Mouse (Mus musculus): ENCODE data around the gene Bcl2l12. TPM values are rescaled to one million over a fixed set of nuclear protein-coding genes. Genes with fewer than 3 reads are reported as not detected.

The Bcl2l12 gene
- total RNA-seq, 2 experiments from 2014 or later: 10.2 to 11.2 TPM

DNA sequence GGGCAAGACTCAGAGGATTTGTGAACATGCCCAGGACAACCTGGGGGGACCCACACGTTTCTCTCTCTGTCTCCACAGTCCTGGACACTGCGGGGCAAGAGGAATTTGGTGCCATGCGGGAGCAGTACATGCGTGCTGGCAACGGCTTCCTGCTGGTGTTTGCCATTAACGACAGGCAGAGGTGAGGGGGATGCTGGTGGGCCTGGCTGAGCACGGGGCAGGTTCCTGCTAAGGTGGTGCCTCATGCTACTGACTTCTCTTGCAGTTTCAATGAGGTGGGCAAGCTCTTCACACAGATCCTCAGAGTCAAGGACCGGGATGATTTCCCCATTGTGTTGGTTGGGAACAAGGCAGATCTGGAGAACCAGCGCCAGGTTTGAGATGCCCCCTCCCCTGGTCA, 21.7 kb upstream of the Bcl2l12 start:
- intact Hi-C loops (cut with DNase I): loop anchor here (2.0 to 5.0 kb wide), 2 partner anchors 33 to 38 kb away; partner anchors contain the start of gene Prr12
- no peak for DNase-seq (ENCODE audit: low spot score)

GRCm38 (mm10) chr7:45019031-45019571, 20.6 kb upstream of the Bcl2l12 start:
- intact Hi-C loops (cut with DNase I): no loop called here
- peak; percentile 83 for DNase-seq (ENCODE audit: low spot score)

DNA sequence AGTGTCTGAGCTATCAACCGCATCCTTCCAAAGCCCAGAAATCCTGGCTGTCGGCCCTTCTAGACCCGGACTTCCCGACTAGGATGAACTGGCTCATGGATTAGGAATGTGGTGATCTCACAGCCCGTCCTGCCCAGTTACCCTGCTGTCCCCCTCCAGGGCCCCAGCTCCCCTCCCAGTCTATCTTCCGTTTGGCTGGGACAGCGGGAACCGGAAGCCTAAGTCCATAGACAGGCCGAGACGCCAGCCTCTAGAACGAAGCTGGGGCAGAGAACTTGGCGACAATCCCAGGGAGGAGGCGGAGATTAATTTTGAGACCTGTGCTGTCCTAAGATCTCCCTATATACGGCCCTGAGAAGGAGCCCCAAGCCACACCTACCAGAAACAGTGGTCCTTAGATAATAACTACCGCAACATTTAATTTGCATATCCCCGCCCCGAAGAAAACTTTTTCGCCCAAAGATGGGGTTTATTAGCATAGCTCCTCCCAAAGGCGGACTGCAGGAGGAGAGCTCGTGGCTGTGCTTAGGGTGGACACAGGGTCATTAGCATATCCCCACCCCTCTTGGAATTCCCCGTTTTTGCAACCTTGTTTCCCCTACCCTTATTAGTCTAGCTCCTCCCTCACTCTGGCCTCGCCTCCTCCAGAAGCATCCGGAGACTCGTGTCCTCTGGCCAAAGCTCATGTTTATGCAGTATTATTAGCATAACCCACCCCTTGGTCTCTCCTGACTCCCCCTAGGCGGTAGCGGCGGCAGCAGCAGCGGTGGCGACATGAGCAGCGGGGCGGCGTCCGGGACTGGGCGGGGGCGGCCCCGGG, 18.9 kb upstream of the Bcl2l12 start, which contains the start of gene Rras:
Rras (plus strand) TSS at position 720 of the 820 bp plus-strand sequence.
- peak; percentile 96 for DNase-seq (ENCODE audit: low spot score)
- intact Hi-C loops (cut with DNase I): no loop called here

GRCm38 (mm10) chr7:45016761-45017160, 18.2 kb upstream of the Bcl2l12 start:
- intact Hi-C loops (cut with DNase I): no loop called here
- no peak for DNase-seq (ENCODE audit: low spot score)

GRCm38 (mm10) chr7:45015957-45016612, 17.6 kb upstream of the Bcl2l12 start, which contains the start of gene Scaf1:
TSS of gene Scaf1 (minus strand) at chr7:45016363.
- peak; percentile 100 for DNase-seq (ENCODE audit: low spot score)
- intact Hi-C loops (cut with DNase I): loop anchor here (2.0 kb wide), 1 partner anchor 15 kb away; no protein-coding TSS in a partner anchor

DNA sequence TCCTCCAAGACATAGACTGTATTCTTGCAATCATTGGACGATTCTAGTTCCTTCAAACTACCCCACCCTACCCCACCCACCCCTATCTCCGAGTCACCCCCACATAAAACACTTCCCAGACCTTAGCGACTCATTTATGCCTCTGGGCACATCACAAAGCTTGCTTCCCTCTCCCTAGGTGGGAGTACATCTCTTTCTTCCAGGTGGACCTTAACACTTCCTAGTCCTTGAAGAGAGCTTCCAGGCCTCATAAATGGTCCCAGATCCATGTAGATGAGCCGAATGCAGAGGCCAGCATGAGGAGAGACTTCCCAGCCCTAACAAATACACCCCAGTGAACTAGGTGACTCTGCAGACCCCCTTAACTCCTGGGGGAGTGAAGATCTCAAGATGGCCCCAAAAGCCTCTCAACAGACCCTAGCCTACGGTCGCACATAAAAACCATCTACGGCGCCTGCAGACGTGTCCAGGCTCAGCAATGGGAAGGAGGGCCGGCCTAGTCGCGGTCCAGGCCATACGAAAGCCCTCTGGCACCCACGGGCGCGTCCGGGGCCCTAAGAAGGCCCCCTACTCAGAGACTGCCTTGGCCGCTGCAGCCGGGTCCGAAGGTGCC, 16.9 kb upstream of the Bcl2l12 start:
- DNase-seq (ENCODE audit: low spot score): no peak
- intact Hi-C loops (cut with DNase I): loop anchor here (2.0 kb wide), 1 partner anchor 15 kb away; no protein-coding TSS in a partner anchor

DNA sequence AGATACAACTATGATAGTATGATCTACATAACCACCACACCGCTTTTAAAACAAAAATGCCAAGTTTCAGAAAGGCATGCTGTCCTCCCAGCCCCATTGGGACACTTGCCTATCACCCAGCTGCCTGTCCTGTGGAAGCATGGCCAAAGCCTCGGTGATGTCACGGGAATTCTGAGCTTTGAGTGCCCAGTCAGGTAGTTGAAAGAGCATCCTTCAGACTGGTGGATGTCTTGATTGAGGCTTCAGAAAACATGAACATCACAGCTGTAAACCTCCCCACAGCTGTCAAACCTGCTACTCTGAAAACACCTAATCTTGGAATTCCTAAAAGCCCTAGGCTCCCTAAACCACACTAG, 15.6 kb upstream of the Bcl2l12 start:
- DNase-seq (ENCODE audit: low spot score): no peak
- intact Hi-C loops (cut with DNase I): loop anchor here (2.0 to 5.0 kb wide), 2 partner anchors 13 to 647 kb away; no protein-coding TSS in a partner anchor

DNA sequence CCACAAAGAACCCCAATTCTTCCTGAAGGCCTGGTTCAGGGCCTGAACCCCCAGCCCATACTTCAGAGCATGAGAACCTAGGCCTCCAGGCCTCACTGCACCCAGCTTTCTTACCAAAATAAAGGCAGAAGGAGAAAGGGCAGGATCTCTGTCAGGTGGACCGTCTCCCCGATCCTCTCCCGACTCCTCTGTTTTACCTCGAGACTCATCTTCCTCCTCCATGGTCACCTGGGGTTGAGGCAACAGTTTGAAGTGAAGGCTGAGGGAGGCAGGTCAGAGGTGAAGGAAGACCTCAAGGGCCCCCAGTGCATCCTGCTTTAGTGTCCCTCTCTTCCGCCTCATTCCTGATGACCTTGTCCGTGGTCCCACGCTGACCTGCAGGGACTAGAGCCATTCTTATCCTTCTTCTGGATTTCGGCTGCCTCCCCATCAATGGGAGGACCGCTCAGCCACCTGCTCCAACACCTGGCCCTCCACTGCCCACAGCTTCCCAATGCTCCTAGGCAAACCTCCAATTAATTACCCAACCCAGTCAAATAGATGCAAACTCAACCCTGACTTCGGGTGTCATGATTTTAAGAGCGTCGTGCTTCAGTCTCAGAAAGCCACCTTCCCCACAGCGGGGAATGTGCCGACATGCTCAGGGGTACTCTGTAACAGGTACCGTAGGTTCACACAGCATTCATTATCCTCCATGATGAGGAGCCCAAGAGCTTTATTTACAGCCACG, 15.0 kb upstream of the Bcl2l12 start:
- intact Hi-C loops (cut with DNase I): loop anchor here (2.0 to 5.0 kb wide), 2 partner anchors 13 to 646 kb away; no protein-coding TSS in a partner anchor
- no peak for DNase-seq (ENCODE audit: low spot score)

DNA sequence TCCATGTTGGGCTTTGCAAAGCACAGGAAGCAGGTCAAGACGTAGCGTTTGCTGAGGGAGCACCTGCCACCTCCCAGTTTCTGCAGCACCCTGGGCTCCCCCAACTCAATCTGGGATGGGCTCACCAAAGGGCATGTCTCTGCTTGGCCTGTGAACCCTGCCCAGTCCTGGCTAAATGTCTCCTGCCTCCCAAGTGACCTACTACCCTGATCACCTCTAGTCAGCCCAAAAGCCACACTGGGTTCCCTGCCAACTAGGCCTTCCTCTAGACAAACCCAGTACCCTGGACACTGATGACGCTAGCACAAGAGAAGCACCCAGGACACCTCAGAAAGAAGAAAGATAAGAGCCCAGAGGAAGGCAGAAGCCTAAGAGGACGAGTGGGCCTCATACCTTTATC, 14.3 kb upstream of the Bcl2l12 start:
- DNase-seq (ENCODE audit: low spot score): no peak
- intact Hi-C loops (cut with DNase I): loop anchor here (5.0 kb wide), 1 partner anchor 646 kb away; no protein-coding TSS in a partner anchor

DNA sequence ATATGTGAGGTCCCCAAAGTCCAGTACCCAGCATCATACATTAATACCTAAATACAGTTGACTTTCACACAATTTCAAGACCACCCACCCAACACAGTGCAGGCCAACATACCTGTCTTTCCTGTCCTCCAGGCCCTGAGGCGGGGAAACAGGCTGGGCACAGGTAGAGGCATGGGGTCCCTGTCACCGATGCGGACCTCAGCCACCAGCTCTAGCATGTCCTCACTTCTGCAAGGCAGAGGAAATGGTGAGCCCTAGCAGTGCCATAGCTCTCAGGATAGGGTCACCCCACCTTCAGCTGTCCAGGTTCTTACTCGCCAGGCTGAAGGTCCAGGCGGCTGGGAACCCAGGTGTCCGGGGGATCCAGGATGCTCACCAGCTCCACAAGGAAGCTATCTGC, 13.5 kb upstream of the Bcl2l12 start:
- no peak for DNase-seq (ENCODE audit: low spot score)
- intact Hi-C loops (cut with DNase I): loop anchor here (5.0 kb wide), 1 partner anchor 645 kb away; no protein-coding TSS in a partner anchor

DNA sequence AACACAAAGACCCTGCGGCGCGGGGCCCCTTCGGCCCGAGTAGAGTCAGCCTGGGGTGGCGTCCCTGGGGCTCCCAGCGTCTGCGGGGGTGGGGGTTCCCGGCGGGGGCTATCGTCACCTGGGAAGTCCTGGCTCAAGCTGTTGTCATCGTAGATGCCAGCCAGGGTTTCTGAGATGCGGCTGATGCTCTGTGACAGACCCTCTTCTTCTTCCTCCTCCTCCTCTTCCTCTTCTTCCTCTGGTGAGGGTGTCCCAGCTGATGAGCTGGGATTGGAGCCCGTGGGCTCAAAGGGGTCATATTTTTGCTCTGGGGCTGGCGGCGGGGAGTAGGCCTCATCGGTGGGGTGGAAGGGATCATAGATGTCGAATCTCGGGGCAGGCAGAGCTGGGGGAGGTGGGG, 9.9 kb upstream of the Bcl2l12 start:
- DNase-seq (ENCODE audit: low spot score): no peak
- intact Hi-C loops (cut with DNase I): no loop called here

DNA sequence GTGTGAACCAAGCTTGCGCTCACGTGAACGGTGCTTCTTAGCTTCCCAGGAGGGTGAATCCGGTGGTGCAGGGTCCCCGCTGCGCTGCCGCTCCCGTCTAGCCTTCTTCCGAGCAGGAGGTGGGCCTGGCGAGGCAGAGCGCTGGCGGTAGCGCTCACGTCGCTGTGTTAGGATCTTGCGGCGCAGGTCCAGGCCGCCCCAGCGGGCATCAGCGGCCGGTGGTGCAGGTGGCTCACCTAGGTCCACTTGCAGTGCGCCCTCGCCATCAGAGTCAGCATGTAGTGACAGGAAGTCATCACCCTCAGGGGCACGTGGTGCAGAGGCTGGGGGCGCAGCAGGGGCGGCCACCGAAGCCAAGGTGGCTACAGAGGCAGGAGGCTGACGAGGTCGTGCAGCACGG, 9.3 kb upstream of the Bcl2l12 start:
- intact Hi-C loops (cut with DNase I): no loop called here
- no peak for DNase-seq (ENCODE audit: low spot score)

- intact Hi-C loops (cut with DNase I): no loop called here
- DNase-seq (ENCODE audit: low spot score): no peak
These were observed 8.6 kb upstream of the Bcl2l12 start for GRCm38 (mm10) chr7:45007141-45007540.

- intact Hi-C loops (cut with DNase I): no loop called here
- no peak for DNase-seq (ENCODE audit: low spot score)
These were observed 8.0 kb upstream of the Bcl2l12 start for GRCm38 (mm10) chr7:45006503-45006902.

DNA sequence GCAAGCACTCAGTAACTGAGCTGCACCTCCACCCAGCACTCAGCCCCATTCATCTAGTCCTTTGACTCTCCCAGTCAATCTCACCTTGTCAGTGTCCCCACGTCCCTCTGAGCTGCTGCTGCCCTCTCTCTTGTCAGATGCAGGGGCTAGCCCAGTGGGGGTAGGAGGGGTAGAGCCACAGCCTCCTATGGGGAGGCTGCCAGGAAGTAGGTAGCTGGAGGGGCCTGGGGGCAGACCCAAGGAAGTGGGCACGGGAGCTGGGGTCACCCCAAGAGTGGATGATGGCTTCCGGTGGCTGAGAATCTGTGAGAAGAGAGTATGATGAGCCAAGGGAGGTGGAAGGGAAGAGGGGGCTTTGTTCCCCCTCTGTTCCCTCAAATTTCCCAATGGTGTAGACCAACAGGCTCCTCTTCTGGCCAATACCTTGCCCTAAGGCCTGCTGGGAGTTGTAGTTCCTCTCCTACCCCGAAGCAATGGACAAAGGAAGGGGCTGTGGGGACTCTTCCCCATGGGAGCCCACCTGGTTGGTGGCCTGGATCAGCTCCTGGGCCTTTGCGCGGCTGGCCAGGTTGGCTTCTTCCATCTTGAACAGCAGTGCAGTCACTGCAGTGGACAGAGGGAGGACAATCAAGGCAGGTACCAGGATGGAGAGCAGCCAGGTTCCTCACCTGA, 6.9 kb upstream of the Bcl2l12 start:
- intact Hi-C loops (cut with DNase I): no loop called here
- no peak for DNase-seq (ENCODE audit: low spot score)

- DNase-seq (ENCODE audit: low spot score): no peak
- intact Hi-C loops (cut with DNase I): no loop called here
These were observed 6.0 kb upstream of the Bcl2l12 start for GRCm38 (mm10) chr7:45004546-45004945.

DNA sequence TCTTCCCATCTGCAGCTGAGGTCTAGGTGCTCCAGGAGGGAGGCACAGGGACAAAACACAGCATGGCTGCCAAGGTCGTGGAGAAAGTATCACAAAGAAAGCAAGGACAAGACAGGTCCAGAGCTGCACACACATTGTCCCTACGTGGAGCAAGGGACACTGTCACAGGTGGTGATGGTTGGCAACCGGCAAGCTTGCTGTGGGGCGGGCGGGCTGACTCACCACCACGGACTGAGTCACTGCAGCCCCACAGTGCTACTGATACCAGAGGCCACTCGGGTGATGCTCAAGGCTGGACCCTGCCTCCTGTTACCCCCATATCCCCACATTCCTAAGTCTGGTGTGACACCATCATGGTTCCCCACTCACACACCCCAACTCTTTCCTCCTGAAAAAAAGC, 3.9 kb upstream of the Bcl2l12 start:
- no peak for DNase-seq (ENCODE audit: low spot score)
- intact Hi-C loops (cut with DNase I): no loop called here

- no peak for DNase-seq (ENCODE audit: low spot score)
- intact Hi-C loops (cut with DNase I): loop anchor here (2.0 kb wide), 1 partner anchor 14 kb away; no protein-coding TSS in a partner anchor
These were observed 2.1 kb upstream of the Bcl2l12 start for GRCm38 (mm10) chr7:45000539-45001114.
